In the genomic region with DNA sequence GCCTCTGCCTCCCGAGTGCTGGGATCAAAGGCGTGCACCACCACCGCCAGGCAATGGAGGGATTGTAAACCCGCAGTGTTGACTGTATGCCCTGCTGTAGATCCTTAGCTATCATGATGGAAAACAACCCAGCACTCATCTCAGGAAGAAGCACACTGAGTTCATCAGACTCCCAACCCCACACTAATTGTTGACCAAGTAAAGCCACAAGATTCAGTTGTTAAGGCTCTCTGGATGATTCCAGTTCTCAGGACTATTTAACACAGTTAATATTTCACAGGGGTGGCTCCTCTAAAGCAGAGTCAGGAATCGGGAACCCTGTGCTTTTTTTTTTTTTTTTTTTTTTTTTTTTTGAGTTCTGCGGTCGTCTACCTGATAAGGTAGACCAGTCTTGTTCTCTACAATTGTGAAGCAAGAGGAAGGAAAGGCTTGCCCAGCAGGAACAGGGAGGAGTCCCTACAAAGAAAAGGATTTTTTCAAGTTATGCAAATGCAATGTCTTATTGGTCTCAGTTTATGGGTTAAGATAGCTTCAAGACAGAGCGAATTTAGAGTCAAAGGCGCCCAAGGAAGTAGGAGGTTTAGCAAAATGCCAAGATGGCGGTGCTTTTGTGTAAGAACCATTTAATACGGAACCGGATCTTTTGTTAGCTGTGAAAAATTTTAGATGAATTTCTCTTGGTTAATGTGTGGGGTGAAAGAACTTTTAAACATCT, we compare ENCODE assay signal across 9 mouse cellular contexts. TPM values are rescaled to one million over a fixed set of nuclear protein-coding genes. Genes with fewer than 3 reads are reported as not detected.
A peak's percentile ranks its signal among the peaks of the same experiment; 100 is the strongest.
DNase-seq lines count a peak whose midpoint lies in the region; ATAC-seq and TF ChIP-seq lines count a peak whose summit lies in the region.
"Had no signal": no experiment of that assay in that cellular context is flagged by ENCODE, and none has a peak within 500 bp of the region (broad histone marks: within the 10 kb centered on the region; RNA-seq: fewer than 3 reads in every experiment).

No protein-coding gene starts in this region.

- no peaks in the 10 kb centered on the region for H3K36me3 ChIP-seq in erythroblast, embryonic 14.5 days (ENCODE audit: control insufficient read depth)
- H3K36me3 ChIP-seq in heart, postnatal 0 days (replicated peaks; ENCODE audit: control insufficient read depth, insufficient read depth, low read length), result no peaks in the 10 kb centered on the region
- no peaks in the 10 kb centered on the region for H3K36me3 ChIP-seq in liver, embryonic 12.5 days
- no peaks in the 10 kb centered on the region for H3K36me3 ChIP-seq in stomach, embryonic 14.5 days (ENCODE audit: control insufficient read depth, insufficient read depth, low read length)

- peak overlapping the region; percentile 97 for H3K4me2 ChIP-seq in heart, postnatal 0 days (ENCODE audit: low read depth, low read length)
- H3K4me2 ChIP-seq in liver, embryonic 12.5 days, result peak overlapping the region; percentile 100
- H3K4me2 ChIP-seq in stomach, embryonic 14.5 days (replicated peaks; ENCODE audit: low read depth, low read length), result peak overlapping the region; percentile 97

- TF ChIP-seq EP300 in heart, postnatal 0 days (IDR thresholded peaks at IDR 0.05; ENCODE audit: low read depth), result no peak

- whole genome bisulfite sequencing in heart, postnatal 0 days, result 43% methylated on average over 12 of the region's 12 CpGs
- 31% methylated on average over 12 of the region's 12 CpGs for WGBS in liver, embryonic 12.5 days (ENCODE audit: insufficient replicate concordance)
- WGBS in stomach, embryonic 14.5 days, result 43% methylated on average over 12 of the region's 12 CpGs

- TF ChIP-seq CTCF in heart, postnatal 0 days (IDR thresholded peaks at IDR 0.05; ENCODE audit: low read depth), result no peak

- peaks cover 3% of the 10 kb centered on the region; the same call in 1 of the 2 replicates for H3K9me3 ChIP-seq in erythroblast, embryonic 14.5 days (ENCODE audit: control insufficient read depth, low read length)
- H3K9me3 ChIP-seq in heart, postnatal 0 days (replicated peaks; ENCODE audit: control insufficient read depth, low read length), result no peaks in the 10 kb centered on the region
- H3K9me3 ChIP-seq in liver, embryonic 12.5 days (replicated peaks), result no peaks in the 10 kb centered on the region
- no peaks in the 10 kb centered on the region for H3K9me3 ChIP-seq in stomach, embryonic 14.5 days (ENCODE audit: control insufficient read depth, low read depth, low read length)

- H3K4me3 ChIP-seq in erythroblast, embryonic 14.5 days (replicated peaks), result peak overlapping the region; percentile 80
- peak overlapping the region; percentile 85 for H3K4me3 ChIP-seq in heart, postnatal 0 days (ENCODE audit: low read depth, low read length)
- H3K4me3 ChIP-seq in liver, embryonic 12.5 days, result peak overlapping the region; percentile 71
- H3K4me3 ChIP-seq in stomach, embryonic 14.5 days (ENCODE audit: low read depth, low read length), result peak overlapping the region; percentile 64

- H3K27ac ChIP-seq in heart, postnatal 0 days (ENCODE audit: low read depth), result peak overlapping the region; percentile 99
- no peak overlapping the region; the same call in 1 of the 2 replicates for H3K27ac ChIP-seq in liver, embryonic 12.5 days
- H3K27ac ChIP-seq in stomach, embryonic 14.5 days (ENCODE audit: low read length), result no peak overlapping the region

- H3K27me3 ChIP-seq in erythroblast, embryonic 14.5 days (ENCODE audit: control insufficient read depth), result peaks cover 42% of the 10 kb centered on the region
- no peaks in the 10 kb centered on the region for H3K27me3 ChIP-seq in heart, postnatal 0 days (ENCODE audit: control insufficient read depth, insufficient read depth, low read length)
- H3K27me3 ChIP-seq in liver, embryonic 12.5 days (replicated peaks), result peaks cover 52% of the 10 kb centered on the region
- 0 out of 2 replicates have a peak, but pooled peaks cover 3% of the 10 kb centered on the region for H3K27me3 ChIP-seq in stomach, embryonic 14.5 days (ENCODE audit: control insufficient read depth, insufficient read depth, low read length)

- H3K9ac ChIP-seq in heart, postnatal 0 days (replicated peaks; ENCODE audit: low read depth, low read length), result peak overlapping the region; percentile 90; the same call in 1 of the 2 replicates
- H3K9ac ChIP-seq in liver, embryonic 12.5 days, result peak overlapping the region; percentile 79
- no peak overlapping the region for H3K9ac ChIP-seq in stomach, embryonic 14.5 days (replicated peaks; ENCODE audit: low read depth, low read length)

- H3K4me1 ChIP-seq in erythroblast, embryonic 14.5 days (ENCODE audit: control insufficient read depth), result peaks cover 59% of the 10 kb centered on the region
- peaks cover 44% of the 10 kb centered on the region for H3K4me1 ChIP-seq in heart, postnatal 0 days (ENCODE audit: control insufficient read depth, insufficient read depth)
- H3K4me1 ChIP-seq in liver, embryonic 12.5 days, result peaks cover 60% of the 10 kb centered on the region
- H3K4me1 ChIP-seq in stomach, embryonic 14.5 days (ENCODE audit: control insufficient read depth, insufficient read depth, low read length), result peaks cover 11% of the 10 kb centered on the region

- intact Hi-C loops in left cerebral cortex, postnatal 10 days (cut with DNase I), result loop anchor here (5.0 to 10.0 kb wide), 3 partner anchors 72 to 208 kb away; no protein-coding TSS in a partner anchor

- peak; percentile 63 for DNase-seq in NIH3T3 (ENCODE audit: low read depth)
- no peak for DNase-seq in heart, postnatal 0 days (ENCODE audit: low spot score)
- no peak for DNase-seq in right cerebral cortex, postnatal 25 days
- no peak for DNase-seq in left cerebral cortex, postnatal 10 days (ENCODE audit: extremely low spot score in 1 of 2, low spot score in 2 of 2)

- ATAC-seq in erythroblast, adult 5-6 weeks (replicated peaks; ENCODE audit: low FRiP score, poor library complexity, severe bottlenecking), result no peak
- ATAC-seq in heart, postnatal 0 days (ENCODE audit: insufficient read depth, low read depth), result no peak
- no peak for ATAC-seq in liver, embryonic 12.5 days
- no peak for ATAC-seq in stomach, embryonic 14.5 days (ENCODE audit: insufficient number of reproducible peaks, insufficient read depth, low FRiP score, low read depth)

RNA-seq across cellular contexts. Expression of gene Klf9, which starts 1.1 kb away (rescaled TPM):
- 0.06 and 0.20 TPM in 2 replicates for polyA plus RNA-seq in erythroblast, embryonic 14.5 days (2012)
- total RNA-seq in erythroblast, adult 5-6 weeks (2015; ENCODE audit: low replicate concordance), result 2.5 TPM in 2 replicates
- total RNA-seq in erythroblast, adult 5-6 weeks (2017; ENCODE audit: low replicate concordance), result 1.8 and 6.1 TPM in 2 replicates
- 35.1 and 71.5 TPM in 2 replicates for total RNA-seq in heart, postnatal 0 days (2014; rRNA removed; ENCODE audit: low replicate concordance)
- 14.4 and 16.5 TPM in 2 replicates for polyA plus RNA-seq in heart, postnatal 0 days (2015; fragmentation: Nextera tagmentation; extraction: Ambion mirVana)
- polyA plus RNA-seq in liver, embryonic 12.5 days (2016; fragmentation: Nextera tagmentation; extraction: Ambion mirVana), result 2.1 and 2.7 TPM in 2 replicates
- polyA plus RNA-seq in stomach, embryonic 14.5 days (2014; fragmentation: Nextera tagmentation; extraction: Ambion mirVana), result 3.8 and 4.8 TPM in 2 replicates
- 100 to 1,000 TPM; 150 to 182 TPM for total RNA-seq in left cerebral cortex, postnatal 10 days (2021)
- total RNA-seq: MEL had no signal
